Mouse (Mus musculus) gastrocnemius, adult 2 months (tissue): ENCODE data around the gene Slc25a17. TPM values are rescaled to one million over a fixed set of nuclear protein-coding genes. Genes with fewer than 3 reads are reported as not detected.
A peak's percentile ranks its signal among the peaks of the same experiment; 100 is the strongest.

ENCODE experiments used
- DNase-seq: peaks from one replicate; pipeline ENCODE4 v3.0.0; 2022
- H3K27ac ChIP-seq: fragments of 200-600 bp; 2 replicates; pipeline ENCODE4 v1.8.1; 2022; ENCODE audit warnings: mild to moderate bottlenecking
- H3K4me3 ChIP-seq: fragments of 200-600 bp; 2 replicates; pipeline ENCODE4 v1.8.1; 2022; ENCODE audit warnings: mild to moderate bottlenecking, moderate library complexity
- CTCF ChIP-seq: fragments of 200-600 bp; IDR thresholded peaks from 2 replicates; pipeline ENCODE4 v1.8.1; 2022; ENCODE audit warnings: antibody characterized with exemption, mild to moderate bottlenecking, moderate library complexity
- intact Hi-C: fragments of 180-260 bp; cut with DNase I; formaldehyde crosslinking; loops from one replicate; pipeline ENCODE4 v1.15.1; 2025
- total RNA-seq, 2 experiments: library from RNA; stranded (reverse); gene quantifications; 2 replicates each; pipeline ENCODE4 v1.2.3; 2021

Slc25a17 gene
- total RNA-seq, 2 experiments from 2014 or later = 8.7 to 10.8 TPM

- peak overlapping the region; percentile 65 for H3K27ac ChIP-seq
- DNase-seq = no peak
- intact Hi-C loops = no loop called here
These were observed 69.9 kb downstream of the Slc25a17 start for GRCm38 (mm10) chr15:81290747-81291146.

GRCm38 (mm10) chr15:81290230-81290629 is 70.4 kb downstream of the Slc25a17 start:
- peak; percentile 38; the same call in 1 of the 2 replicates for TF ChIP-seq CTCF
- intact Hi-C loops = no loop called here
- no peak for DNase-seq
- Histone ChIP-seq H3K4me3 (no peak overlapping the region), H3K27ac (no peak overlapping the region)

More at GRCm38 (mm10) chr15:81290747-81291146, 69.9 kb downstream of the Slc25a17 start:
- no peak for TF ChIP-seq CTCF
- no peak overlapping the region for H3K4me3 ChIP-seq

- intact Hi-C loops = no loop called here
- no peak overlapping the region for H3K4me3 ChIP-seq
These were observed 76.4 kb downstream of the Slc25a17 start for GRCm38 (mm10) chr15:81284121-81284734.

GRCm38 (mm10) chr15:81278699-81279098 is 81.9 kb downstream of the Slc25a17 start:
- no peak for DNase-seq
- intact Hi-C loops = no loop called here
- no peak overlapping the region for H3K27ac ChIP-seq
- no peak overlapping the region for H3K4me3 ChIP-seq
- TF ChIP-seq CTCF = no peak

More at GRCm38 (mm10) chr15:81284121-81284734, 76.4 kb downstream of the Slc25a17 start:
- H3K27ac ChIP-seq = no peak overlapping the region
- peak; percentile 42 for TF ChIP-seq CTCF
- DNase-seq = no peak

GRCm38 (mm10) chr15:81277928-81278327 is 82.7 kb downstream of the Slc25a17 start:
- no peak overlapping the region for H3K4me3 ChIP-seq
- no peak overlapping the region for H3K27ac ChIP-seq
- no peak for TF ChIP-seq CTCF
- DNase-seq = no peak
- intact Hi-C loops = no loop called here

GRCm38 (mm10) chr15:81273361-81273760 is 87.3 kb downstream of the Slc25a17 start:
- no peak for DNase-seq
- no peak for TF ChIP-seq CTCF
- H3K27ac ChIP-seq = no peak overlapping the region
- H3K4me3 ChIP-seq = no peak overlapping the region
- intact Hi-C loops = loop anchor here (5.0 kb wide), 1 partner anchor 36 kb away; the partner anchor contains the start of gene Mchr1

- H3K27ac ChIP-seq = peak overlapping the region; percentile 31; the same call in 1 of the 2 replicates
- peak; percentile 90 for DNase-seq
- H3K4me3 ChIP-seq = peak overlapping the region; percentile 21; the same call in 1 of the 2 replicates
- intact Hi-C loops = loop anchor here (5.0 kb wide), 1 partner anchor 35 kb away; the partner anchor contains the start of gene Mchr1
- TF ChIP-seq CTCF = no peak
These were observed 88.1 kb downstream of the Slc25a17 start for GRCm38 (mm10) chr15:81272305-81273053.

Other genes starting within 250 kb of the Slc25a17 start
- gene Mrtfa, start 170.1 kb downstream of the Slc25a17 start, total RNA-seq = 10 to 100 TPM; 18.8 to 28.1 TPM
- gene Mchr1, start 125.3 kb downstream of the Slc25a17 start, total RNA-seq = 1 to 10 TPM; 3.2 to 5.5 TPM
- gene St13, start 39.3 kb upstream of the Slc25a17 start, total RNA-seq = 100 to 1,000 TPM in 1 of 2 experiments, 10 to 100 TPM in 1; 86.8 to 114 TPM
- 1 to 10 TPM; 4.8 to 7.4 TPM for gene Xpnpep3, start 39.3 kb upstream of the Slc25a17 start, total RNA-seq
- gene Dnajb7, start 47.5 kb upstream of the Slc25a17 start, total RNA-seq = not detected
- 100 to 1,000 TPM in 1 of 2 experiments, 10 to 100 TPM in 1; 89.4 to 110 TPM for gene Rbx1, start 105.5 kb upstream of the Slc25a17 start, total RNA-seq
- 10 to 100 TPM; 37.8 to 39.5 TPM for gene Ep300, start 224.5 kb upstream of the Slc25a17 start, total RNA-seq